Mouse (Mus musculus): ENCODE results near the gene Ccdc24. TPM values are rescaled to one million over a fixed set of nuclear protein-coding genes. Genes with fewer than 3 reads are reported as not detected.

Gene Ccdc24
- polyA plus RNA-seq, 2 experiments = 1.8 to 15.1 TPM

DNA sequence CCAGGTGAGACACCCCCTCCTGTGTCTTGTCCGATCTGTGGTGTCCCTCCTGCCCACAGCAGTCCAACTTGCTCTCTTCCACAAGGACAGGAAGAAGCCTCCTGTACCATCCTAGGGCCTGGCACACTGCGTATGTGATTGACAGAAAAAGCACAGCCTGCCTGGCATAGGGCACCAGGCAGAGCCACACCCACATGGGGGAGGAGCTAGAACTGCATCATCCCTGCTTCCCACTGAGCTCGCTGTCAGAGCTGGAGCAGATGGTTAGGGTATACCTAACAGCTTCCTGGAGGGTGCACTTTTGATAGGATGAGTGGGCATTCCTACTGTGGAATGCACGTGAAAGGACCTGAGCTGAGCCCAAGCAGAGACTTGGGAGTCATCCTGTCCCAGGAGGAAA, 9.5 kb downstream of the Ccdc24 start:
- ATAC-seq (ENCODE audit: low FRiP score, low read depth) (no peak), DNase-seq (ENCODE audit: low spot score) (no peak)
- no peak for TF ChIP-seq POLR2A (IDR thresholded peaks at IDR 0.05; ENCODE audit: borderline replicate concordance, extremely low read depth, insufficient read depth, insufficient read length)

DNA sequence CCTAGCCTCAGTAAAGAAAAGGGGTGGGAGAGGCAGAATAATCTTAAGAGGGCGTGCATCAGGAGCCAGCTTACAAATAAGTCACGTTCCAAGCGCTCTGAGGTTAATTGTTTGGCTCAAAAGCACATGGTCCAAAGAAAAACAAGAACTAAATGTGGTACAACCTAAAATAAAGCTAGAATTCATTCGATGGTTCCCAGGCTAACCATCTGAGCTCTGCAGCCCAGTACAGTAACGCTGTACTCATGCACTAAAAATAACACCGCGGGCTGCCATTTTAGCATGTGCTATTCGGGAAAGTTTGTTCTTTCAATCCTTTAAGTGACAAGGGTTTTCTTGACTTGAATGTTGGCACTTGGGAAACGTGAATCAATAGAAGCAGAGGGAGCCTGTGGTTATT, 11.8 kb downstream of the Ccdc24 start:
- Histone ChIP-seq H3K4me3 (replicated peaks; ENCODE audit: low read length) (no peak overlapping the region), H3K27me3 (ENCODE audit: control insufficient read depth, insufficient read depth, low read length) (no peaks in the 10 kb centered on the region), H3K9me3 (ENCODE audit: control insufficient read depth, low read length) (no peaks in the 10 kb centered on the region), H3K4me2 (replicated peaks; ENCODE audit: low read depth, low read length, severe bottlenecking) (no peak overlapping the region), H3K9ac (ENCODE audit: low read depth, low read length, severe bottlenecking) (no peak overlapping the region), H3K4me1 (ENCODE audit: control insufficient read depth, insufficient read depth, low read length) (no peaks in the 10 kb centered on the region), H3K36me3 (ENCODE audit: control insufficient read depth, insufficient read depth, low read length) (peaks cover 19% of the 10 kb centered on the region), H3K27ac (replicated peaks; ENCODE audit: low read depth, low read length) (no peak overlapping the region)
- 81% methylated on average over 9 of the region's 9 CpGs for WGBS
- ATAC-seq (ENCODE audit: low FRiP score, low read depth) = no peak
- no peak for TF ChIP-seq POLR2A (IDR thresholded peaks at IDR 0.05; ENCODE audit: borderline replicate concordance, extremely low read depth, insufficient read depth, insufficient read length)
- DNase-seq (ENCODE audit: low spot score) = no peak

More for the DNA sequence above, 9.5 kb downstream of the Ccdc24 start:
- Histone ChIP-seq H3K4me1 (ENCODE audit: control insufficient read depth, insufficient read depth, low read length) (peaks cover 9% of the 10 kb centered on the region; the same call in 1 of the 2 replicates), H3K9me3 (ENCODE audit: control insufficient read depth, low read length) (no peaks in the 10 kb centered on the region), H3K4me2 (replicated peaks; ENCODE audit: low read depth, low read length, severe bottlenecking) (no peak overlapping the region), H3K9ac (ENCODE audit: low read depth, low read length, severe bottlenecking) (no peak overlapping the region), H3K36me3 (ENCODE audit: control insufficient read depth, insufficient read depth, low read length) (0 out of 2 replicates have a peak, but pooled peaks cover 6% of the 10 kb centered on the region), H3K4me3 (replicated peaks; ENCODE audit: low read length) (no peak overlapping the region), H3K27me3 (ENCODE audit: control insufficient read depth, insufficient read depth, low read length) (no peaks in the 10 kb centered on the region), H3K27ac (replicated peaks; ENCODE audit: low read depth, low read length) (no peak overlapping the region)
- WGBS = 39% methylated on average over 4 of the region's 4 CpGs

DNA sequence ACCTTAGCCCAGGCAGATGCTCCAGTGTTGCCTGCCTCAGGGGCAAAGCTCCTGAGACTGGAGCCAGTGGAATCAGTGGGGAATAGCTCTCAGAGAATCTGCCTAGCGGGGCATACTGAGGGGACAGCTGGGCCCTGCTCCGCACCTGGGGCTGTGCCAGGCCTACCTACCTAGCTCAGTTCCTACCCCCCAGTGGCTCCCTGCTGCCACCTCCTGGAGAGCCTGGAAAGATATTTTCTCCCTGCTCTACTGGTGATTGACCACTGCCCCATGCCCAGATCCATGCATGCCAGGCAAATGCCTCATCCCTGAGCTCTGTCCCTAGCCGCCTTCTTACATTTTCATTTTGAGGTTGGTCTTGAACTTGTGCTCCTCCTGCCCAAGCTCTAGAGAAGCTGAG, 13.6 kb downstream of the Ccdc24 start:
- no peak for ATAC-seq (ENCODE audit: low FRiP score, low read depth)
- no peak for DNase-seq (ENCODE audit: low spot score)
- no peaks in the 10 kb centered on the region for H3K27me3 ChIP-seq (ENCODE audit: control insufficient read depth, insufficient read depth, low read length)
- WGBS = 74% methylated on average over 3 of the region's 3 CpGs
- H3K36me3 ChIP-seq (ENCODE audit: control insufficient read depth, insufficient read depth, low read length) = peaks cover 15% of the 10 kb centered on the region
- H3K27ac ChIP-seq (replicated peaks; ENCODE audit: low read depth, low read length) = no peak overlapping the region
- H3K9me3 ChIP-seq (ENCODE audit: control insufficient read depth, low read length) = no peaks in the 10 kb centered on the region
- TF ChIP-seq POLR2A (IDR thresholded peaks at IDR 0.05; ENCODE audit: borderline replicate concordance, extremely low read depth, insufficient read depth, insufficient read length) = no peak
- no peaks in the 10 kb centered on the region for H3K4me1 ChIP-seq (ENCODE audit: control insufficient read depth, insufficient read depth, low read length)
- no peak overlapping the region for H3K4me3 ChIP-seq (replicated peaks; ENCODE audit: low read length)
- H3K4me2 ChIP-seq (replicated peaks; ENCODE audit: low read depth, low read length, severe bottlenecking) = no peak overlapping the region
- no peak overlapping the region for H3K9ac ChIP-seq (ENCODE audit: low read depth, low read length, severe bottlenecking)

DNA sequence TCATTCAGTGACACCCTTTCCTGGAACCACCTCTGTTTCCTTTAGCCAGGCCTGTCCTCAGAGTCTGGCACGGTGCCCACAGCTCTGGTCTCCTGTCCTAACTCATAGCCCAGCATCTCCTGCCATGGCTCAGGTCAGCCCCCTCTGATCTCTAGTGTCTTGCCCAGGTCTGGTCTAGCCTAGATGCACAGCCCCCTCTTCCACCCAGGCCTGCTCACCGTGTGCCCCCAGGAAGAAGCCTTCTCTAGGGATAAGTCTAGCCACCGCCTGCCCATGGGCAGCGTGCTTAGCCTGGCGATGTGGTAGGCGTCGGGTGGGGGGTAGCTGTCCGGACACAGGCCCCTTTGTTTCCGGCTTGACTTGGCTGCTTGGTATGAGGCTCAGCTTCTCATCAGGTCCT, 17.2 kb downstream of the Ccdc24 start:
- Histone ChIP-seq H3K27me3 (ENCODE audit: control insufficient read depth, insufficient read depth, low read length) (no peaks in the 10 kb centered on the region), H3K4me1 (ENCODE audit: control insufficient read depth, insufficient read depth, low read length) (no peaks in the 10 kb centered on the region), H3K36me3 (ENCODE audit: control insufficient read depth, insufficient read depth, low read length) (peaks cover 15% of the 10 kb centered on the region), H3K4me3 (replicated peaks; ENCODE audit: low read length) (no peak overlapping the region), H3K9me3 (ENCODE audit: control insufficient read depth, low read length) (no peaks in the 10 kb centered on the region), H3K27ac (replicated peaks; ENCODE audit: low read depth, low read length) (no peak overlapping the region), H3K9ac (ENCODE audit: low read depth, low read length, severe bottlenecking) (no peak overlapping the region), H3K4me2 (replicated peaks; ENCODE audit: low read depth, low read length, severe bottlenecking) (no peak overlapping the region)
- no peak for TF ChIP-seq POLR2A (IDR thresholded peaks at IDR 0.05; ENCODE audit: borderline replicate concordance, extremely low read depth, insufficient read depth, insufficient read length)
- 69% methylated on average over 9 of the region's 9 CpGs for WGBS
- DNase-seq (ENCODE audit: low spot score) (no peak), ATAC-seq (ENCODE audit: low FRiP score, low read depth) (no peak)

DNA sequence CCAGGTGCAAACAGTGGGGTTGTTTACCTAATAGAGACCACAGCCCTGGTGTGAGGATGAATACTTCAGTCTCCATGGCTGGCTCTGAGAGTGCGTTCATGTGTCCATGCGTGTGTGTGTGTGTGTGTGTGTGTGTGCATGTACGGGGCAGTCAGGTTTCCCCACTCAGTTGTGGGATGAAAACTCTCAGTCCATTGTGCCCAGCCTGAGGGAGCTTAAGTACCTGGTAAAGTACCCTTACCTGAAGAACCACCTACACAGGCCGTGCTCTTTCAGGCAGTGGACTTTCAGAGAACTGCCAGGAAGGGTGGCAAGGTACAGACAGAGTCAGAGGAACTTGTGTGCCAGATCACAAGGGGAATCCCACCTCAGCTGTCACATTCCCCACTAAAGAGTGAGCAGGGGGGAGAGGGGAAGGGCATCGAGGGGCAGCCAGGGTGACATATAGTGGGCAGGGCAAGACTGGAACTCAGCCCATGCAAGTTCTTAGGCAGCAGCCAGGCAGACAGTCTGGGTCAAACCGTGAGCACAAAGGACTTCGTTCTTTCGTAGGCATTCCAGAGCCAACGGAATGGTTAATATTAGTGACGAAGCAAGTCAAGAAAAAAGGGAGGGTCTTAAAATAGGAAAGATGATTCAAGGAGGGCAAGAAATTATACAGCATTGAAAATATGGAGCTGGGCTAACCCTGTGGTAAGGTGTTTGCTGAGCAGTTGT, 20.0 kb downstream of the Ccdc24 start:
- 85% methylated on average over 10 of the region's 10 CpGs for WGBS
- H3K4me1 ChIP-seq (ENCODE audit: control insufficient read depth, insufficient read depth, low read length) = no peaks in the 10 kb centered on the region

More for the DNA sequence above, 20.0 kb downstream of the Ccdc24 start:
- DNase-seq (ENCODE audit: low spot score) (no peak), ATAC-seq (ENCODE audit: low FRiP score, low read depth) (no peak)
- no peaks in the 10 kb centered on the region for H3K27me3 ChIP-seq (ENCODE audit: control insufficient read depth, insufficient read depth, low read length)
- no peak overlapping the region for H3K27ac ChIP-seq (replicated peaks; ENCODE audit: low read depth, low read length)
- no peak overlapping the region for H3K9ac ChIP-seq (ENCODE audit: low read depth, low read length, severe bottlenecking)
- H3K4me3 ChIP-seq (replicated peaks; ENCODE audit: low read length) = no peak overlapping the region
- no peak overlapping the region for H3K4me2 ChIP-seq (replicated peaks; ENCODE audit: low read depth, low read length, severe bottlenecking)
- H3K9me3 ChIP-seq (ENCODE audit: control insufficient read depth, low read length) = no peaks in the 10 kb centered on the region
- peaks cover 16% of the 10 kb centered on the region for H3K36me3 ChIP-seq (ENCODE audit: control insufficient read depth, insufficient read depth, low read length)
- TF ChIP-seq POLR2A (IDR thresholded peaks at IDR 0.05; ENCODE audit: borderline replicate concordance, extremely low read depth, insufficient read depth, insufficient read length) = no peak

Measured in limb, embryonic 14.5 days (tissue).